Mouse (Mus musculus): ENCODE data around the gene Scai.

DNA sequence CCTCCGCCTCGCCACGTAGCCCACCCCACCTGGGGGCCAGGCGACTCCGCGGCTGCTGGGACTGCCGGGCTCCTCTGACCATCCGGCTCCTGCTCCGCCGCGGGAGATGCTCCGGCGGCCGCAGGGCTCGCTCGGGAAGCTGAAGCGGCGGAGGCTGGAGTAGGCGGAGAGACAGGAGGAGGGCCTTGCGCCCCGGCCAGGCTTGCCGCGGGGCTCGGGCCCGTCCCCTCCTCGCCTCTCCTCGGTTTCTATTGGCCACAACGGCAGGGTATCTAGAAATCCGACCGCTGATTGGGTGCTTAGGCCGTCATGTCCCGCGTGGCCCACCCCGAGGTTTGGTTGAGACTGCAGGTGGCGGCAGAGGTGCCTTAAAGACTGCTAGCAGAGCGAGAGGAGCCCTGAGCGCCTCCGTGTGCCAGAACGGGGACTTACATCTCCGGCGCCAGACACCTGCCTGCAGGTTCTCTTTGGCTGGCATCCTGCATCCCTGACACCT is at the start of gene Scai:
- TF ChIP-seq CTCF (IDR thresholded peaks at IDR 0.05; ENCODE audit: low read depth) (peak; percentile 95), EP300 (optimal IDR thresholded peaks at IDR 0.05) (no peak)

Measured in stomach, postnatal 0 days (tissue).